Mouse (Mus musculus): ENCODE measurements at regions not wholly inside any gene's neighbourhood (a gene's known extent, or its start where the extent isn't known, plus 50 kb on each side); places are given as distances from the start of the nearest gene placed in this dataset.

DNA sequence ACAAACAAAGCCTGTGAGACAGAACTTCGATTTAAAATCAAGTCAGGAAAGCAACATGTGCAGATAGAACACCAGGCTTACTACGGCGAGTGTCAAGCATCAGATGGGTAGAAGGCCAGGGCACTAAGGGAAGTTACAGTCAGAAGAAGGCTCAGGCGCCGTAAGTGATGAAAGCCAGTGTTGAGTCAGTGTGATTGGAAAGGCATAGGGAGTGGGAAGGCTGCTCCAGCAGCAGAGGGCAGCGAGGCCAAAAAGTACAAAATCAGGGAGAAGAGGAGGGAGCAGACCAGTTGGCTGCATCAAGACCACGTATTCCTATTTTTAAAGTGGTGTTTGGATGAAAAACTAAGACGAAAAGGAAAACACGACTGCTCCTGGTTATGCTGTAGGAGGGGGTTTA lies 1529.7 kb upstream of the Gulo start:
- no peak overlapping the region for H3K4me2 ChIP-seq (replicated peaks; ENCODE audit: low read depth, low read length)
- H3K4me1 ChIP-seq (ENCODE audit: insufficient read depth, low read depth, low read length), result no peaks in the 10 kb centered on the region
- H3K9me3 ChIP-seq (ENCODE audit: low read length), result peaks cover under 1% of the 10 kb centered on the region; the same call in 1 of the 2 replicates
- no peaks in the 10 kb centered on the region for H3K36me3 ChIP-seq (ENCODE audit: insufficient read depth, low read length)
- TF ChIP-seq EP300 (IDR thresholded peaks at IDR 0.05) (no peak), CTCF (IDR thresholded peaks at IDR 0.05) (no peak)
- ATAC-seq (no peak), DNase-seq (ENCODE audit: low spot score) (no peak)
- WGBS, result 71% methylated on average over 9 of the region's 9 CpGs
- H3K27me3 ChIP-seq (replicated peaks; ENCODE audit: insufficient read depth, low read length), result no peaks in the 10 kb centered on the region
- no peak overlapping the region for H3K9ac ChIP-seq (replicated peaks; ENCODE audit: low read depth)
- no peak overlapping the region for H3K27ac ChIP-seq (ENCODE audit: low read length)
- H3K4me3 ChIP-seq (ENCODE audit: low read depth, low read length), result no peak overlapping the region

DNA sequence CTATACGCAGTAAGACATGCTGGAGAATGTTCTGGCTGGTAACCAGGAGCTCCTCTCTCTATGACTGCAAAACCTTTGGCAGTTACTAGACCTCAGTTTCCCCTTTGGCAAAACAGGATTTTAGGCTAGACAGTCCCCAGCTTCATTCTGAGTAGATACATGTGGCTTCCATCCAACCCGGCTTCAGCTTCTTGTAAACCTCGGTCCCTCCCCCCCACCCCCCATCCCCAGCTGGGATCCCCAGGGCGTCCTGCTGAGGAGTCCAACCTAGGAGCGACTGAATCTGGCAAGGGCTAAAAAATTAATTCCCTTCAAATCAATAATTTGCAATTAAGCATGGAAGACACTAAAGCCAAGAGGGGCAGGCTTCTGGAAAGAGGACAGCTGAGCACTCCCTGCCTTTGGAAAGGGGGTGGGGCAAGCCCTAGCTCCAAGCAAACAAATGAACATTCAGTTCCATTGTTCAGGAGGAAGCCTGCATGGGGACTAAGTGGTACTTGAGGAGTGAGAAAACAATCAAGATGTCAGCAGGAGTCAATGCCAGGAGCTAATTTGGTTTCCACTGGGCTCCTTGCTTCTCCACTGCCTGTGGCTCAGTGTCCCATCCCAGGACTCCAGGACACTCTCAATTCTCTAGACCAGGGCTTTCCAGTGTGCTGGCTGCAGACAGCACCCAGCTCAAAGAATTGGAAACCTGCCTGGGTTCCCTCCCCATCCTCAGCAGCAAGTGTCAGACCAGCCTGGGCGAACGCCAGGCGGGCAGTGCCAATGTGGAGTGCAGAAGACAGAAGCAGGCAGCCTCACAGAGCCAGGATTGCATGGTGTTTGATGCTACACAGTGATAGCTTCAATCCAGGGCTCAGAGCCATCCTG lies 1528.0 kb upstream of the Gulo start:
- no peak overlapping the region for H3K9ac ChIP-seq (replicated peaks; ENCODE audit: low read depth)
- H3K4me3 ChIP-seq (ENCODE audit: low read depth, low read length), result no peak overlapping the region
- no peaks in the 10 kb centered on the region for H3K36me3 ChIP-seq (ENCODE audit: insufficient read depth, low read length)
- H3K27me3 ChIP-seq (replicated peaks; ENCODE audit: insufficient read depth, low read length), result no peaks in the 10 kb centered on the region
- no peak overlapping the region for H3K4me2 ChIP-seq (replicated peaks; ENCODE audit: low read depth, low read length)
- TF ChIP-seq CTCF (IDR thresholded peaks at IDR 0.05) (no peak), EP300 (IDR thresholded peaks at IDR 0.05) (no peak)
- no peak overlapping the region for H3K27ac ChIP-seq (ENCODE audit: low read length)
- 29% methylated on average over 8 of the region's 8 CpGs for WGBS
- no peaks in the 10 kb centered on the region for H3K9me3 ChIP-seq (ENCODE audit: low read length)
- no peaks in the 10 kb centered on the region for H3K4me1 ChIP-seq (ENCODE audit: insufficient read depth, low read depth, low read length)
- peak; percentile 8 for DNase-seq (ENCODE audit: low spot score)
- ATAC-seq, result peak; percentile 28; the same call in 1 of the 2 replicates

GRCm38 (mm10) chr14:67506729-67507395 lies 1497.9 kb upstream of the Gulo start:
- 83% methylated on average over 12 of the region's 12 CpGs for WGBS
- no peaks in the 10 kb centered on the region for H3K4me1 ChIP-seq (ENCODE audit: insufficient read depth, low read depth, low read length)
- no peak overlapping the region for H3K9ac ChIP-seq (replicated peaks; ENCODE audit: low read depth)
- no peak overlapping the region for H3K4me2 ChIP-seq (replicated peaks; ENCODE audit: low read depth, low read length)
- no peak overlapping the region for H3K4me3 ChIP-seq (ENCODE audit: low read depth, low read length)
- H3K36me3 ChIP-seq (ENCODE audit: insufficient read depth, low read length), result no peaks in the 10 kb centered on the region
- no peaks in the 10 kb centered on the region for H3K27me3 ChIP-seq (replicated peaks; ENCODE audit: insufficient read depth, low read length)
- ATAC-seq (no peak), DNase-seq (ENCODE audit: low spot score) (no peak)
- no peak overlapping the region for H3K27ac ChIP-seq (ENCODE audit: low read length)
- TF ChIP-seq EP300 (IDR thresholded peaks at IDR 0.05) (no peak), CTCF (IDR thresholded peaks at IDR 0.05) (no peak)
- no peaks in the 10 kb centered on the region for H3K9me3 ChIP-seq (ENCODE audit: low read length)

DNA sequence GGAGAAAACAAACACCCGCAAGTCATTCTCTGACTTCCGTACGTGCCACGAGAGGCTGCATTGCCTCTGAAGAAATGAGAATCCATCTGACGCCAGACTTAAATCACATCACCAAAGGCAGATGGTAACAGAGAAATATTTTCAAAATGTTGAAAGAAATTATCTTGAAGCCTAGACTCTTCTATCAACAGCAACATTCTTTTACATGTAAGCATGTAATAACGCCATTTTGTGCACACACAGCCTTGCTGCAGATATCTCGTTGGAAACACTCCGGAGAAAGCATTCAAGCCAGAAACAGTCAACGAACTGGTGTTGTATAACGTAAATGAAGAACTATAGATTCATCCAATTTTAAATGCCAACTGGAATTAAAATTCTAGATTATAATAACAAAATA lies 1483.1 kb upstream of the Gulo start:
- 79% methylated on average over 10 of the region's 10 CpGs for WGBS
- H3K9ac ChIP-seq (replicated peaks; ENCODE audit: low read depth), result no peak overlapping the region
- no peak for ATAC-seq
- H3K4me3 ChIP-seq (ENCODE audit: low read depth, low read length), result no peak overlapping the region
- no peak overlapping the region for H3K27ac ChIP-seq (ENCODE audit: low read length)
- H3K4me2 ChIP-seq (replicated peaks; ENCODE audit: low read depth, low read length), result no peak overlapping the region
- H3K4me1 ChIP-seq (ENCODE audit: insufficient read depth, low read depth, low read length), result no peaks in the 10 kb centered on the region
- H3K36me3 ChIP-seq (ENCODE audit: insufficient read depth, low read length), result no peaks in the 10 kb centered on the region
- H3K9me3 ChIP-seq (ENCODE audit: low read length), result no peaks in the 10 kb centered on the region
- no peak for TF ChIP-seq CTCF (IDR thresholded peaks at IDR 0.05)
- TF ChIP-seq EP300 (IDR thresholded peaks at IDR 0.05), result no peak
- H3K27me3 ChIP-seq (replicated peaks; ENCODE audit: insufficient read depth, low read length), result no peaks in the 10 kb centered on the region
- no peak for DNase-seq (ENCODE audit: low spot score)

GRCm38 (mm10) chr14:67486676-67487075 lies 1477.7 kb upstream of the Gulo start:
- no peak overlapping the region for H3K4me2 ChIP-seq (replicated peaks; ENCODE audit: low read depth, low read length)
- no peak for ATAC-seq
- H3K36me3 ChIP-seq (ENCODE audit: insufficient read depth, low read length), result no peaks in the 10 kb centered on the region
- 27% methylated on average over 10 of the region's 10 CpGs for whole genome bisulfite sequencing
- TF ChIP-seq EP300 (IDR thresholded peaks at IDR 0.05), result no peak
- TF ChIP-seq CTCF (IDR thresholded peaks at IDR 0.05), result no peak
- DNase-seq (ENCODE audit: low spot score), result no peak
- peaks cover 4% of the 10 kb centered on the region; the same call in 1 of the 2 replicates for H3K4me1 ChIP-seq (ENCODE audit: insufficient read depth, low read depth, low read length)
- no peak overlapping the region for H3K4me3 ChIP-seq (ENCODE audit: low read depth, low read length)
- H3K9me3 ChIP-seq (ENCODE audit: low read length), result no peaks in the 10 kb centered on the region
- H3K27ac ChIP-seq (ENCODE audit: low read length), result no peak overlapping the region
- H3K27me3 ChIP-seq (replicated peaks; ENCODE audit: insufficient read depth, low read length), result no peaks in the 10 kb centered on the region
- H3K9ac ChIP-seq (replicated peaks; ENCODE audit: low read depth), result no peak overlapping the region

- Histone ChIP-seq H3K4me3 (ENCODE audit: low read depth, low read length) (no peak overlapping the region), H3K27ac (ENCODE audit: low read length) (no peak overlapping the region), H3K9ac (replicated peaks; ENCODE audit: low read depth) (no peak overlapping the region), H3K36me3 (ENCODE audit: insufficient read depth, low read length) (no peaks in the 10 kb centered on the region), H3K4me1 (ENCODE audit: insufficient read depth, low read depth, low read length) (peaks cover 4% of the 10 kb centered on the region; the same call in 1 of the 2 replicates), H3K27me3 (replicated peaks; ENCODE audit: insufficient read depth, low read length) (no peaks in the 10 kb centered on the region), H3K9me3 (ENCODE audit: low read length) (no peaks in the 10 kb centered on the region), H3K4me2 (replicated peaks; ENCODE audit: low read depth, low read length) (no peak overlapping the region)
- WGBS, result 65% methylated on average over 4 of the region's 4 CpGs
- TF ChIP-seq CTCF (IDR thresholded peaks at IDR 0.05) (no peak), EP300 (IDR thresholded peaks at IDR 0.05) (no peak)
- ATAC-seq (peak; percentile 66), DNase-seq (ENCODE audit: low spot score) (peak; percentile 44)
These were observed 1476.4 kb upstream of the Gulo start for GRCm38 (mm10) chr14:67485449-67485800.

Measured in lung, postnatal 0 days (tissue).